Mouse (Mus musculus) liver, postnatal 0 days (tissue): ENCODE results near the gene Nyap1.

Experiments
- CTCF ChIP-seq: sonication (generic); IDR thresholded peaks from 2 replicates; pipeline ENCODE4 v1.5.1; 2016; ENCODE audit warnings: antibody characterized with exemption, low read depth
- EP300 ChIP-seq: IDR thresholded peaks from 2 replicates; pipeline ENCODE4 v1.6.1; 2016; ENCODE audit warnings: antibody characterized with exemption, low read depth, mild to moderate bottlenecking

DNA sequence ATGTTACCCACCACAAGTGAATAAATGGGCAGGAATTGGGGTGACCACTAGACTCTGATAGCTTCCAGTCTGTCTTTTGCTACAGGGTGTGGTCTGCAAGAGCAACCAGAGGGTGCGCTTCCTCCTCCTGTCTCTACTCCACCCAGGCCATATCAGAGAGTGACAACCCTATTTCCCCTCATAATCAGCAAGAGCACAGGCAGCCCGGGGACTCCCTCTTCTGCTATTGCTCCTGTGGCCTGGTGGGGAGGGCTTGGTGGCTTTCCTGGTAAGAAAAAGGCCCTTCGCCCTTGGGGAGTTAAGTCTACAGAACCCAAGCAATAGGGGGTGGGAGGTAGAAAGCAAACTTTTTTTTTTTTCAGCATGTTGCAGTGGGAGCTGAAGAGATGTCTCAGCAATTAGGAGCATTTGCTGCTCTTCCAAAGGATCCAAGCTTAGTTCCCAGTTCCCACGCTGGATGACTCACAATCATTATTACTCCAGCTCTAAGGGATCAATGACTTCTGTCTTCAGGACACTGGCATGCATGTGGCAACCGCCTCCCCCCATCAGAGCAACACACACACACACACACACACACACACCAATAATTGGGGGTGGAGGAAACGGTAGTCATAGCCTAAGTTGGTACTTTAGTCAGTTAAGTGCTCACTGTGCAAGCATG lies 55.1 kb downstream of the Nyap1 start:
- peak; percentile 52 for TF ChIP-seq CTCF
- peak; percentile 95 for TF ChIP-seq EP300
